Mouse (Mus musculus) olfactory bulb, adult 2 months (tissue): ENCODE measurements around the gene Znhit2.

Experiments used
- CTCF ChIP-seq: fragments of 200-500 bp; IDR thresholded peaks from 2 replicates; pipeline ENCODE4 v1.5.1; 2012; ENCODE audit warnings: low read depth, mild to moderate bottlenecking, low read length, moderate library complexity; ENCODE audit not compliant: insufficient read depth
- POLR2A ChIP-seq: fragments of 200-500 bp; IDR thresholded peaks from 2 replicates; pipeline ENCODE4 v1.6.1; 2012; ENCODE audit warnings: mild to moderate bottlenecking, low read depth, low read length, moderate library complexity; ENCODE audit not compliant: insufficient read depth

DNA sequence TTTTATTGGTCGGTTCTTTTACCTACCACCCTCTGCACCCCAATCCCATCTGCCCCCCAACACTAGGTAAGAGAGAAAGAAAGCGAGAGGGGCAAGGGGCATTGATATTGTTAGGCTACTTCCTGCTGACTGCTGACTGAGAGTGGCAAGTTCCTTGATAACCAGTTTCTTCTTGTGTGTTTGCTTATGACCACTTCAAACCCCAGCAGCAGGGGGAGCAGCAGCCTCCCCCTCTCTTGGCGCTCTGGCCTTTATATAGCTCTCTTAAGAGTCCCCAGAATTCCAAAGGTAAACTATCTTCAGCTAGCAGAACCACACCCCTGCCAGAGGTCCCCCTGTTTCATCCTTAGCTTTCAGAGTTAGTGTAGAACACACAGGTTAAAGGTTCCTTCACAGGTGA is 40.7 kb upstream of the Znhit2 start:
- TF ChIP-seq POLR2A (no peak), CTCF (no peak)
